Comparison of ENCODE assay signal across 8 mouse cellular contexts in genomic region chr8:109868680-109869361, GRCm38 (mm10). TPM values are rescaled to one million over a fixed set of nuclear protein-coding genes. Genes with fewer than 3 reads are reported as not detected.
A peak's percentile ranks its signal among the peaks of the same experiment; 100 is the strongest.
DNase-seq lines count a peak whose midpoint lies in the region; ATAC-seq lines count a peak whose summit lies in the region.

No protein-coding gene starts in this region.

- H3K36me3 ChIP-seq in kidney, embryonic 16.5 days (ENCODE audit: insufficient read depth, low read length), result no peaks in the 10 kb centered on the region
- peaks cover 15% of the 10 kb centered on the region for H3K36me3 ChIP-seq in liver, embryonic 13.5 days

- peak; percentile 86 for ATAC-seq in kidney, embryonic 16.5 days (ENCODE audit: low FRiP score, low TSS enrichment)
- peak; percentile 64 for ATAC-seq in liver, embryonic 13.5 days (ENCODE audit: low read depth)

- H3K9ac ChIP-seq in kidney, embryonic 16.5 days (replicated peaks; ENCODE audit: low read length), result peak overlapping the region; percentile 93
- H3K9ac ChIP-seq in liver, embryonic 13.5 days, result peak overlapping the region; percentile 100

- under 1% methylated on average over 61 of the region's 78 CpGs for WGBS in kidney, embryonic 16.5 days
- WGBS in liver, embryonic 13.5 days (ENCODE audit: insufficient replicate concordance), result under 1% methylated on average over 58 of the region's 78 CpGs

- no peaks in the 10 kb centered on the region for H3K9me3 ChIP-seq in kidney, embryonic 16.5 days (ENCODE audit: low read length)
- H3K9me3 ChIP-seq in liver, embryonic 13.5 days (replicated peaks), result no peaks in the 10 kb centered on the region

- H3K4me3 ChIP-seq in kidney, embryonic 16.5 days (ENCODE audit: low read length), result peak overlapping the region; percentile 96
- peak overlapping the region; percentile 100 for H3K4me3 ChIP-seq in liver, embryonic 13.5 days (replicated peaks)

- DNase-seq in urinary bladder, postnatal 4 days (ENCODE audit: low spot score in 2 of 2), result peak; percentile 54 to 61
- no peak for DNase-seq in urinary bladder, postnatal 10 days (ENCODE audit: low spot score)
- DNase-seq in cerebellum, postnatal 36 days, result peak; percentile 68
- DNase-seq in frontal cortex, postnatal 25 days (ENCODE audit: low spot score in 2 of 2), result peak; percentile 32 to 49
- peak; percentile 52 for DNase-seq in liver, embryonic 13.5 days
- peak; percentile 81 for DNase-seq in neural tube, embryonic 10.5 days (ENCODE audit: extremely low spot score, low spot score)
- peak; percentile 5 to 13 for DNase-seq in thymus, postnatal 10 days (ENCODE audit: low spot score in 2 of 2)

- H3K27me3 ChIP-seq in kidney, embryonic 16.5 days (ENCODE audit: insufficient read depth, low read length), result no peaks in the 10 kb centered on the region
- H3K27me3 ChIP-seq in liver, embryonic 13.5 days, result no peaks in the 10 kb centered on the region

- peak overlapping the region; percentile 85 for H3K4me2 ChIP-seq in kidney, embryonic 16.5 days (replicated peaks; ENCODE audit: low read depth, low read length)
- H3K4me2 ChIP-seq in liver, embryonic 13.5 days, result peak overlapping the region; percentile 90

- peak overlapping the region; percentile 93 for H3K27ac ChIP-seq in kidney, embryonic 16.5 days (ENCODE audit: low read length)
- peak overlapping the region; percentile 97 for H3K27ac ChIP-seq in liver, embryonic 13.5 days

- H3K4me1 ChIP-seq in kidney, embryonic 16.5 days (ENCODE audit: insufficient read depth, low read length), result peaks cover 8% of the 10 kb centered on the region
- H3K4me1 ChIP-seq in liver, embryonic 13.5 days (replicated peaks), result peaks cover 82% of the 10 kb centered on the region

RNA-seq across cellular contexts. Expression of gene Phlpp2, which starts 0.5 kb away (rescaled TPM):
- polyA plus RNA-seq in kidney, embryonic 16.5 days (2015; fragmentation: Nextera tagmentation; extraction: Ambion mirVana), result 2.6 and 2.7 TPM in 2 replicates
- polyA plus RNA-seq in liver, embryonic 13.5 days (2015; fragmentation: Nextera tagmentation; extraction: Ambion mirVana), result 2.7 and 3.2 TPM in 2 replicates
